Mouse (Mus musculus) spleen, adult 2 months (tissue): ENCODE measurements around the gene Gpr19.

ENCODE experiments used
- CTCF ChIP-seq: fragments of 200-500 bp; IDR thresholded peaks from 2 replicates; pipeline ENCODE4 v1.5.1; 2011; ENCODE audit warnings: mild to moderate bottlenecking, inconsistent platforms; ENCODE audit not compliant: insufficient read depth, insufficient read length, insufficient replicate concordance; ENCODE audit errors: extremely low read depth
- POLR2A ChIP-seq: fragments of 200-500 bp; IDR thresholded peaks from 2 replicates; pipeline ENCODE4 v1.6.1; 2011; ENCODE audit warnings: low read depth, low read length, inconsistent platforms

DNA sequence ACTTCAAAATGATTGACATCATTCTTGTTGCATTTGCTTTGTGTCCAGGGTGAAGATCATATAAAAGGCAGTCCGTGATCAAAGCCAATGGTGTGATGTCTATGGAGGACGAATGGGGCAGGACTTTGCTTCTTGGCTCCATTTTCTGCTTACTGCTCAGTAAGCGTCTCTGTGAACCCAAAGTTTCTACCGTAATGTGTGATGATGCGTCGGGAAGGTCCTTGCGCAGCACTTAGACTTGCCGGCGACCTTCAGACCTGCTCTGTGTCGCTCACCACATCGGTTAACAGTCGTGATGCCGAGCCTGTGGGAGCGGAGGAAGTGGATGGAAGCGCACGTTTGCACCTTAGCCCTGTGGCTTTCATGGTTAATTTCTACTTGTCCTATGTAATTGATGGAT lies 42.5 kb downstream of the Gpr19 start:
- TF ChIP-seq POLR2A (no peak), CTCF (no peak)
